Mouse (Mus musculus): ENCODE data around the gene Unk. TPM values are rescaled to one million over a fixed set of nuclear protein-coding genes. Genes with fewer than 3 reads are reported as not detected.

Gene Unk
- polyA plus RNA-seq, 1 experiment, result 21.5 TPM

DNA sequence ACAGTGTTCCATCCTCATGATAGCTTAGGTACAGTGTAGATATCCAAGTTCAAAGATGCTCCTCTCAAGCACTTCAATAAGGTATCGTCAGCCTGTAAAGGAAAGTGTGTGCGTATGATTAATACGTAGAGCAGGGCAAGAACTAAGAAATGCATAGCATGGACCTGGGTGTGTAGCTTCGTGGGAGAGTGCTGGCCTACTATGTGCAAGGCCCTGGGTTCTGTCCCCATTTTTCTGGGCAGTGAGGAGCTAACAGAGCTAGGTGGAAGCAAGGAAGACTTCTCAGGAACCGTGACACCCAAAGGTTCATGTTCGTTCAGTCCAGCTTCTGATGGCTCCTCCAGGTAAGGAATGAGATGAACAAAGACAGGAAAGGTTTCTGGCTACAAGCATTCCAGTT is 15.1 kb downstream of the Unk start:
- 92% methylated on average over 6 of the region's 6 CpGs for WGBS
- Histone ChIP-seq H3K36me3 (ENCODE audit: control insufficient read depth, insufficient read depth, low read length) (peaks cover 27% of the 10 kb centered on the region), H3K4me1 (ENCODE audit: control insufficient read depth, insufficient read depth, insufficient read length, low read length) (no peaks in the 10 kb centered on the region), H3K4me3 (ENCODE audit: low read depth, low read length) (no peak overlapping the region), H3K27me3 (ENCODE audit: control insufficient read depth, insufficient read depth, low read length) (no peaks in the 10 kb centered on the region), H3K27ac (ENCODE audit: insufficient read depth, low read depth, low read length) (no peak overlapping the region)
- TF ChIP-seq POLR2A (IDR thresholded peaks at IDR 0.05; ENCODE audit: low read depth, low read length) (no peak), CTCF (IDR thresholded peaks at IDR 0.05; ENCODE audit: extremely low read depth, insufficient read length, insufficient replicate concordance, low read depth, low read length) (no peak)

DNA sequence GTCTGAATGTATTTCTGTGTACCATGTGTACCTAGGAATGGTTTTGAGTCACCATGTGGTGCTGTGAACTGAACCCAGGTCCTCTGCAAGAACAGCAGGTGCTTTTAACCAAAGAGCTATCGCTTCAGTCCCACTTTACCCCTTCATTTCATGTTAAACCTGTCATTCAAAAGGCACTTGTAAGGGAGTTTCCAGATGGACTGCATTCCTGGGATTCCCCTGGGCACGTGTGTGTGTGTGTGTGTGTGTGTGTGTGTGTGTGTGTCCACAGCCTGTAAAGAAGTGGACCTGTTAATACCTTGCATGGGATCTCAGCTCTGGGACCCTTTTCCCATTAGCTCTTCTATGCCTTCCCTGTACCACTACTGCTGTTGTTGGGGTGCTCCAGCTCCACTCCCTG is 19.5 kb downstream of the Unk start:
- Histone ChIP-seq H3K4me1 (ENCODE audit: control insufficient read depth, insufficient read depth, insufficient read length, low read length) (no peaks in the 10 kb centered on the region), H3K27ac (ENCODE audit: insufficient read depth, low read depth, low read length) (no peak overlapping the region), H3K27me3 (ENCODE audit: control insufficient read depth, insufficient read depth, low read length) (no peaks in the 10 kb centered on the region), H3K4me3 (ENCODE audit: low read depth, low read length) (no peak overlapping the region), H3K36me3 (ENCODE audit: control insufficient read depth, insufficient read depth, low read length) (peaks cover 60% of the 10 kb centered on the region)
- WGBS, result 88% methylated on average over 2 of the region's 2 CpGs
- TF ChIP-seq CTCF (IDR thresholded peaks at IDR 0.05; ENCODE audit: extremely low read depth, insufficient read length, insufficient replicate concordance, low read depth, low read length) (no peak), POLR2A (IDR thresholded peaks at IDR 0.05; ENCODE audit: low read depth, low read length) (no peak)

DNA sequence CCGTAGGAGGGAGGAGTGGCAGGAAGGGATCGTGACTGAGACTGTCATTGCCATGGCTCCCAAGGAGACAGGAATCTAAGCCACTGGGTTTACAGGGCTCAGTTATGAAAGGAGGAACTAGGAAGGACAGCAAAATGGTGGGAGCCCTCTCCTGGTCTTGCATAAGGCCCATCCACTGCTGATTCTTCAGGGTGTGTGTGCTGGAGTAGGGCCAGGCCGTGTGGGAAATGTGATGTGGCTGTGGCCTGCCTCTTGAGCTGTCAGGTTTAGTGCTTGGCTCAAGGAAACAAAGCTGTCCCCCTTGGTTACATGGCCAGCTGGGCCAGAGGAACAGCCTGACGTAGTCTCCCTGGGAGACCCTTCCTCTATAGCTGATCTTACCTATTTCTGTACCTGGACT is 20.1 kb downstream of the Unk start:
- no peak for TF ChIP-seq CTCF (IDR thresholded peaks at IDR 0.05; ENCODE audit: extremely low read depth, insufficient read length, insufficient replicate concordance, low read depth, low read length)
- TF ChIP-seq POLR2A (IDR thresholded peaks at IDR 0.05; ENCODE audit: low read depth, low read length), result no peak
- Histone ChIP-seq H3K36me3 (ENCODE audit: control insufficient read depth, insufficient read depth, low read length) (peaks cover 65% of the 10 kb centered on the region), H3K27ac (ENCODE audit: insufficient read depth, low read depth, low read length) (no peak overlapping the region), H3K4me1 (ENCODE audit: control insufficient read depth, insufficient read depth, insufficient read length, low read length) (no peaks in the 10 kb centered on the region), H3K27me3 (ENCODE audit: control insufficient read depth, insufficient read depth, low read length) (no peaks in the 10 kb centered on the region), H3K4me3 (ENCODE audit: low read depth, low read length) (no peak overlapping the region)
- WGBS, result 85% methylated on average over 4 of the region's 4 CpGs

DNA sequence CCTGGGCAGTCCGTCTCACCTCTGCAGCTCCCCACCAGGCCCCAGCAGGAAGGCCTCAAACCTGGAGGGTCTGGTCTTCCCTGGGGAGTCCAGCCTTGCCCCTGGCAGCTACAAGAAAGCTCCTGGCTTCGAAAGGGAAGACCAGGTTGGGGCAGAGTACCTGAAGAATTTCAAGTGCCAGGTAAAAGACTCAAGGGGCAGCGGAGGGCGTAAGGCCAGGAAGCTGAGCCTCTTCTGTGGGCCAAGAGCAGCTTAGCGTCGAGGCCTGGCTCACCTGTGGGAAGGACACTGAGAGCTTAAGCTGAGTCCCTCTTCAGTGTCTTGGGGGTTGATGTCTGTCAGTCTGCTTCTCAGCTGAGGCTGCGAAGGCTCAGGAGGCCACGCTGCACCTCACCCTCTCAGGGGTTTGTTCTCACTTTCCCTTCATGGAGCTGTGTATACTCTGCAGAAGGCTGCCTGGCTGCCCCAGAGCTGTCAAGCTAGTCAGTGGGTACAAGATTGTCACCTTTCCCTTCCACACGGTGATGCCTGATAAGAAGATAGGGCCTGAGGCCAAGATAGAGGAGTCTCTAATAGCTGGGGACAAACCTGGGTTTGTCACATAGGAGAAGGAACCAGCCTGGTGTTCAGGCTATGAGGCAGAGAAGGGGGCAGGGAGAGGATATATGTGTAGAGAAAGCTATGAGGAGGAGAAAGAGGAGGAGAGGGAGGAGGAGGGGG is 23.5 kb downstream of the Unk start:
- H3K4me1 ChIP-seq (ENCODE audit: control insufficient read depth, insufficient read depth, insufficient read length, low read length), result no peaks in the 10 kb centered on the region; the same call in 1 of the 2 replicates
- no peak overlapping the region for H3K4me3 ChIP-seq (ENCODE audit: low read depth, low read length)
- no peak overlapping the region for H3K27ac ChIP-seq (ENCODE audit: insufficient read depth, low read depth, low read length)
- WGBS, result 87% methylated on average over 9 of the region's 9 CpGs
- peaks cover 77% of the 10 kb centered on the region for H3K36me3 ChIP-seq (ENCODE audit: control insufficient read depth, insufficient read depth, low read length)
- TF ChIP-seq POLR2A (IDR thresholded peaks at IDR 0.05; ENCODE audit: low read depth, low read length) (no peak), CTCF (IDR thresholded peaks at IDR 0.05; ENCODE audit: extremely low read depth, insufficient read length, insufficient replicate concordance, low read depth, low read length) (no peak)
- no peaks in the 10 kb centered on the region for H3K27me3 ChIP-seq (ENCODE audit: control insufficient read depth, insufficient read depth, low read length)

DNA sequence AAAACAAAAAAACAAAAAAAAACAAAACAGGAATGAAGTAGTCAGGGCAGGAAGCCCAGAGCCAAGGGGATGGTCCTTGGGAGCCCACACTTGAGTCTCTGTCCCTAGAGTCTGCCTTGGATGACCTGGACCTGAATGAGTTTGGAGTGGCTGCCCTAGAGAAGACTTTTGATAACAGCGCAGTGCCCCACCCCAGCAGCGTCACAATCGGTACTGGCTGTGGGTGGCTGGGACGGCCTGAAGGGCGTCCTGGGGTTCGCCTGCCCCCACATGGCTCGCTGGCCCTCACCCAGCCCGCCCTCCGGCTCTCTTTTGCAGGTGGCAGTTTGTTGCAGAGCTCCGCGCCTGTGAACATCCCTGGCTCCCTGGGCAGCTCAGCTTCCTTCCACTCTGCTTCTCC is 25.8 kb downstream of the Unk start:
- peaks cover 4% of the 10 kb centered on the region for H3K4me1 ChIP-seq (ENCODE audit: control insufficient read depth, insufficient read depth, insufficient read length, low read length)
- H3K4me3 ChIP-seq (ENCODE audit: low read depth, low read length), result no peak overlapping the region
- no peak overlapping the region for H3K27ac ChIP-seq (ENCODE audit: insufficient read depth, low read depth, low read length)
- TF ChIP-seq CTCF (IDR thresholded peaks at IDR 0.05; ENCODE audit: extremely low read depth, insufficient read length, insufficient replicate concordance, low read depth, low read length) (no peak), POLR2A (IDR thresholded peaks at IDR 0.05; ENCODE audit: low read depth, low read length) (no peak)
- 95% methylated on average over 11 of the region's 11 CpGs for WGBS
- peaks cover 62% of the 10 kb centered on the region for H3K36me3 ChIP-seq (ENCODE audit: control insufficient read depth, insufficient read depth, low read length)
- no peaks in the 10 kb centered on the region for H3K27me3 ChIP-seq (ENCODE audit: control insufficient read depth, insufficient read depth, low read length)

DNA sequence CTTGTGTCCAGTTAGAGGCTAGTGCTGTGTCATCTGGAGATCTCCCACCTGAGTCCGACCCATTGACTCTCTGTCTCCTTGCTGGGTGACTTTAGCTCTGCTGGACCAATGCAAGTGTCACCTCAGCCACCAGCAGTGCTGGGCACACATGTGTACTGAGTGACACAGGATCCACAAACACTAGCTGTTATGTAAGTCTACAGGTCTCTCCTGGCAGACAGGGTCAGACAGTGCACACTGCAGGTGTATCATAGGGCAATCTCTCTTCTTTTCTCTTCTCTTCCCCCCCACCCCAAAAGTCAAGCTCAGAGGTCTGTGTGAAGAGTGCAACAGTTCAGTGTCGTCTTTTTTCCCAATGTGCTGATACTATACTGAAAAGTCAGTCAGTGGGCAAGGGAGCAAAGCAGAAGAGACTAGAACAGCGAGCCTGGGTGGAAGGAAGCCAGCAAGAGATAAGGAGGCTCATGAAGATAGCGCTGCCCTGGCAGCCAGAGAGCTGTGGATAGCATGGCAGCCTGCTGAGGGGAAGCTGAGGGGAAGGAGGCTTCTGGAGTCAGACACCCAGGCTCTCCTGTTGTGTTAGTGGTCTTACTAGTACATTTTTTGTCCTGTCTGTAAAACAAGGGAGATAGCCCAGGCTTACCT is 27.2 kb downstream of the Unk start:
- H3K4me3 ChIP-seq (ENCODE audit: low read depth, low read length), result no peak overlapping the region
- H3K27me3 ChIP-seq (ENCODE audit: control insufficient read depth, insufficient read depth, low read length), result no peaks in the 10 kb centered on the region
- no peak overlapping the region for H3K27ac ChIP-seq (ENCODE audit: insufficient read depth, low read depth, low read length)
- TF ChIP-seq POLR2A (IDR thresholded peaks at IDR 0.05; ENCODE audit: low read depth, low read length) (no peak), CTCF (IDR thresholded peaks at IDR 0.05; ENCODE audit: extremely low read depth, insufficient read length, insufficient replicate concordance, low read depth, low read length) (no peak)
- peaks cover 12% of the 10 kb centered on the region for H3K4me1 ChIP-seq (ENCODE audit: control insufficient read depth, insufficient read depth, insufficient read length, low read length)
- H3K36me3 ChIP-seq (ENCODE audit: control insufficient read depth, insufficient read depth, low read length), result peaks cover 56% of the 10 kb centered on the region
- 51% methylated on average over 4 of the region's 4 CpGs for WGBS

DNA sequence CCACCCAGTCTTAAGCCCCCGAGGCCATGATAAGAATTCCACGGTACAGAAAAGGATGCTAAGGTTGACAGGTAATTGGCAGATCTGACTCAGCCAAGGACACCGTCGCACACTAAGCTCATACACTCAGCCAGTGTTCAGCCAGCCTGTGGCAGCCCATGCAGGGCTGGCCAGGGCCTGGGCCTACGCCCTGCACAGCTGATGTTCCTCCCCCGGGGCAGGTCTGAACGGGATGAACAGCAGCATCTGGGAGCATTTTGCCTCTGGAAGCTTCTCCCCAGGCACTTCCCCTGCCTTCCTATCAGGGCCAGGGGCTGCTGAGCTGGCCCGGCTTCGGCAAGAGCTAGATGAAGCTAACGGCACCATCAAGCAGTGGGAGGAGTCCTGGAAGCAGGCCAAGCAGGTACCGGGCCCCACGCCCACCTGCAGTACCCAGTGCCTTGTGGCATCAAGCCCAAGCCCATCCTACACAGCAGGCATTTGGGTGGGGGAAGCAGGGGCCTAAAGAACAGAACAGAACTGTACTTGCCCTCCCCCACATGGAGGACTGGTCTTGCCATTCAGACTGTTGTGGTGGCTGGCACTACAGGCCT is 28.0 kb downstream of the Unk start:
- Histone ChIP-seq H3K4me1 (ENCODE audit: control insufficient read depth, insufficient read depth, insufficient read length, low read length) (peaks cover 12% of the 10 kb centered on the region), H3K4me3 (ENCODE audit: low read depth, low read length) (no peak overlapping the region), H3K36me3 (ENCODE audit: control insufficient read depth, insufficient read depth, low read length) (peaks cover 49% of the 10 kb centered on the region), H3K27me3 (ENCODE audit: control insufficient read depth, insufficient read depth, low read length) (no peaks in the 10 kb centered on the region), H3K27ac (ENCODE audit: insufficient read depth, low read depth, low read length) (no peak overlapping the region)
- 62% methylated on average over 12 of the region's 12 CpGs for WGBS
- no peak for TF ChIP-seq POLR2A (IDR thresholded peaks at IDR 0.05; ENCODE audit: low read depth, low read length)
- no peak for TF ChIP-seq CTCF (IDR thresholded peaks at IDR 0.05; ENCODE audit: extremely low read depth, insufficient read length, insufficient replicate concordance, low read depth, low read length)

Data from small intestine, adult 2 months (tissue).